Mouse (Mus musculus) urinary bladder, postnatal 36 days (tissue): ENCODE measurements around the gene Mif4gd.
A peak's percentile ranks its signal among the peaks of the same experiment; 100 is the strongest.

ENCODE experiments used
- DNase-seq, 2 experiments: peaks; one replicate each; pipeline ENCODE4 v3.0.0; 2022; ENCODE audit warnings: low spot score in 2 of 2, mixed read lengths in 1 of 2

Mif4gd gene

DNA sequence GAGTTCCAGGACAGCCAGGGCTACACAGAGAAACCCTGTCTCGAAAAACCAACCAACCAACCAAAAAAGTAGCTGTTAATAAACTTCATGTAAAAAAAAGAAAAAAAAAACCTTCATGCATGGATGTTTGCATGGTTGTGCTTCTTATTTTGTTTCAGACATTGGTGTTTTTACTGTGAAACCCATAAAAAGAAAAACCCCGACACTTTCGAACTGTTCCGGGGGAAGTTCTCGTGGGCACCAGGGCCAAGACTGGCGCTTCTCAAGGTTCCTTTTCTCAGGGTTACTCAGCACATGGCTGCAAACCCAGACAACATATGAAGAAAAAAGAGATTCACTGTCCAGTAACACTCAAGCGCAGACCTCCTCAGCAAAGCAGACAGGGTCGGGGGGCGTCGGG lies 20.1 kb upstream of the Mif4gd start:
- DNase-seq, result no peak

DNA sequence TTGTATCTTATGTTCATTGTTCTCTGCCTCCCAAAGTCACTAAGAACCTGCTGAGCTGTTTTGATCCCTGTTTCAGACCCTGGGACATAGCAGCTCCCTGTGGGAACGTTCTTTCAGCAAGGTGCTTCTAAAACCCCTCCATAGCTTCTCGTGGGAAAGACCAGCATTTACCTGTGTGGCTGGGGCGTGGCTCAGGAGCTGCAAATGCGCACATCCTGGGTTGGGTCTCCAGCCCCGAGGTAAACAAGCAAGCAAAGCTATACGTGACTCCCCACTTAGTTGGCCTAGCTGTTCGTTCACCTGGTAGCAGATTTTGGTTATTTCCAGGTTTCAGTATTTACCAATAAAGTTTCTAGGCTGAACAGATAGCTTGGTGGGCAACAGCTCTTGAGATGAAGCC lies 19.5 kb upstream of the Mif4gd start:
- DNase-seq, result no peak

DNA sequence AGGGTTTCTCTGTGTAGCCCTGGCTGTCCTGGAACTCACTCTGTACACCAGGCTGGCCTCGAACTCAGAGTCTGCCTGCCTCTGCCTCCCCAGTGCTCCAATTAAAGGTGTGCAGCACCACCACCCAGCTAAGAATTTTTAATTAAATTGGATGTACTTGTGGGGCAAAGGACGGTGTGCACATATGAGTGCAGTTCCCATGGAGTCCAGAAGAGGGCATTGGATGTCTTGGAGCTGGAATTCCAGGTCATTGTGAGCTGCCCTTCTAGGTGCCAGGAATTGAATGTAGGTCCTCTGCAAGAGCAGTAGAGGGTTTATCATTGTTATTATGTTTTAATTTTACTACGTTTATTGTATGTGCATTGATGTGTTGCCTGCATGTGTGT lies 18.7 kb upstream of the Mif4gd start:
- no peak for DNase-seq

- peak in 1 of 2 experiments; percentile 51 for DNase-seq
Measured at GRCm38 (mm10) chr11:115630532-115631504, 18.0 kb upstream of the Mif4gd start.

GRCm38 (mm10) chr11:115629734-115630531 lies 17.2 kb upstream of the Mif4gd start:
- DNase-seq, result no peak

DNA sequence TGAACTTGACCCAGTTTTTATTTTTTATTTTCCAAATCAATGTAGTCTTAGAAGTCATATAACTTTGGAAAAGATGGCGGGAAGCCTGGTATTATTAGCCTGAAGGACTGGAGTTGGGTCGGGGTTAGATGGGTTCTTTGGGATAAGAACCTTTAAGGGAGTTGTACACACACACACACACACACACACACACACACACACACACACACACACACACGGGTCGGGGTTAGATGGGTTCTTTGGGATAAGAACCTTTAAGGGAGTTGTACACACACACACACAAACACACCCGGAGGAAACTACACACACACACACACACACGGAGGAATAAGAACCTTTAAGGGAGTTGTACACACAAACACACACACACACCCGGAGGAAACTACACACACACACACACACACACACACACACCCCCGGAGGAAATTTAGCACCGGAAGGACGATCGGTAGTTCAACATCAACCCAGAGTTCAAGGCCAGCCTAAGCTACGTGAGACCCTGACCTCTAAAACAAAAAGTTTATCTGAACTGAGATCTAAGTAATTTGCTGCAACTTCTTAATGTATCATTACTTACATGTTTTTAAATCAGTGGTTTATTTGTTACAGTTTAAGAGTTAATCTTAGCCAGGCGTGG lies 15.8 kb upstream of the Mif4gd start:
- DNase-seq, result no peak

DNA sequence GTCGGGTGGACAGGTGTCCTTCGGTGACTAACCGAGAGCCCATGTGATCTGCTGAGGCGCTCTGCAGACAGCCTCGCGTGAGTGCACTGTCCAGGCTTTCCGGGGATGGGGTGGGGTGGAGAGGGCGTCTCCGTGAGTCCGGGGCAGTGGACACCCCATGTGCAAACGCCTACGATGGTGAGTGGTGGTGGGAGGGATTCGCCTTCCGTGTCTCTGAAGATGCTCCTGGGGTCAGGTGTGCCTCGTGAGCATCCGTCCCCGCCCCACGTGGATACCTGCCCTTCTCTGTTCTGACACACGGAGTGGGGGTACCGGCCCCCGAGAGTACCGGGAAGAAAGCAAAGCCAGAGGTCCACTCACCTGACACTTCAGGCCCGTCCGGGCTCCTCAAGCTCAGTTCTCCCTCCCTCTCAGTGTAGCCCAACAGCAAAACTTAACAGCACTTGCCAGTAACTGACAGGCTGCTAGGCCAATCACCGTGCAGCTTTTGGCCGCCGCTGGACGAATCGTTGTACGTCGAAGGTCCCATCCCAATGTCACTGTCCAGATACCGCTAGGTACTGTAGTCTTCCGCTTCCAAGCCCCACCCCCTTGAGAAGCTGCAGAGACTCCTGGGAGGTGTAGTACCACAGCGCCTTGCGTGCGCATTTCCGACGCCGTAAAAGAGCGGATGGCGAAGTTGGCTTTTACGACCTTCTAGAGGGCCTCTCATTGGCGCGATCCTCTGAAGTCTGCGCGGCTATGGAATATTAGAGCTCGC lies 15.1 kb upstream of the Mif4gd start, which contains the start of gene Slc25a19:
Gene Slc25a19, minus strand, starts transcription at position 591 of the 760 bp plus-strand sequence.
- peak; percentile 99 for DNase-seq

DNA sequence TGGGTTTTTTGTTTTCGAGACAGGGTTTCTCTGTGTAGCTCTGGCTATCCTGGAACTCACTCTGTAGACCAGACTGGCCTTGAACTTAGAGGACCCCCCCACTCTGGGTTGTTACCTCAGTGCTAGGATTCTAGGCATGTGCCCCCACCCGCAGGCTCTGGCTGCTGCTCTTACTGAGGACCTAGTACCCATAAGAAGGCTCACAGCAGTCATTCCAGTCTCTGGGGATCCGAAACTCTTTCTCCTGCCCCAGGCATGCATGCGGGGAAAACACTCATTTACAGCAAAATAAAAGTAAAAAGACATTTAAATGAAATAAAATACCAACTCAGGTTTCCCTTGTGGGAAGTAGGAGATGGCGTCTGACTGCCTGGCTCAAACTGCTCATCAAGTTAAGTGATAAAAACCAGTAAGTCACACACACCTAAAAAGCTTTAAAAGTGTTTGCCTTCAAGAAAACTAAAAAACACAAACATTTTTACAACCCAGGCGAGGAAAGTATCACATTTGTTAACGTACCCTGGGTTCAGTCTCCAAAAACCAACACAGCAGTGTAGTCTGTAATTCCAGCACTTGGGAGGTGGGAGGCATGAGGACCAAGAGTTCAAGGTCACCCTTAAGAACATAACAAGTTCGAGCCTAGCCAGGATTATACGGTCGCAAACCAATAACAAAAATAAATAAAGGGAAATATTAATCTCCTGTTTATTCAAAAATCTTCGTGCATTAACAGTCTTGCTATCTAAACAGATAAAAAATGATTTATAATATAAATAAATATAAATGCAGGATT lies 14.3 kb upstream of the Mif4gd start:
- no peak for DNase-seq

- DNase-seq, result peak in 1 of 2 experiments; percentile 52
Measured at GRCm38 (mm10) chr11:115625877-115626276, 13.1 kb upstream of the Mif4gd start.

- no peak for DNase-seq
Measured at GRCm38 (mm10) chr11:115623487-115624070, 10.8 kb upstream of the Mif4gd start.

DNA sequence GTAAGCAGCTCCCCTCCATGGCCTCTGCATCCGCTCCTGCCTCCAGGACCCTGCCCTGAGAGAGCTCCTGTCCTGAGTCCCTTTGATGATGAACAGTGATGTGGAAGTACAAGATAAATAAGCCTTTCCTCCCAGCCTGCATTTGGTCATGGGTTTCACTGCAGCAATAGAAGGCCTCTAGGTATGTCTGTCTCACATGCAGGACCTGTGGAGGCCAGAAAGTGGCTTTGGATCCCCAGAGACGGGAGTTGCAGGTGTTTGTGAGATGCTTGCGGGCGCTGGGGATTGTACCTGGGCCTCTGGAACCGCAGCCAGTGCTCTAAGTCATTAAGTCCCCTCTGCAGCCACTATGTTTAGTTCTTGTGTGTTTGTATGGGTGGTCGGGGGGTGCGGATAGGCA lies 7.2 kb upstream of the Mif4gd start:
- DNase-seq, result no peak

- no peak for DNase-seq
Measured at GRCm38 (mm10) chr11:115618732-115619516, 6.2 kb upstream of the Mif4gd start.

DNA sequence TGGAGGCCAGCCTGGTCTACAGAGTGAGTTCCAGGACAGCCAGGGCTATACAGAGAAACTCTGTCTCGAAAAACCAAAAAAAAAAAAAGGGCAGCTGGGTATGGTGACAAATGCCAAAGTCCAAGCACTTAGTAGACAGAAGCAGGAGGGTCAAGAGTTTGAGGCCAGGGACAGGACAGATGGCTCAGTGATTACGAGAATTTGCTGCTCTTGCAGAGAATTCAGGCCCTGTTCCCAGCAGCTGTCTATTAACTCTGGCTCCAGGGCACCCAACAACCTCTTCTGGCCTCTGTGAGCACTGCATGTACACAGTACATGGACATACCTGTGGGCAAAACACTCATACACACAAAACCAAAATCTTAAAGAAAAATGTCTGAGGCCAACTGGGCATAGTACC lies 5.2 kb upstream of the Mif4gd start:
- no peak for DNase-seq

DNA sequence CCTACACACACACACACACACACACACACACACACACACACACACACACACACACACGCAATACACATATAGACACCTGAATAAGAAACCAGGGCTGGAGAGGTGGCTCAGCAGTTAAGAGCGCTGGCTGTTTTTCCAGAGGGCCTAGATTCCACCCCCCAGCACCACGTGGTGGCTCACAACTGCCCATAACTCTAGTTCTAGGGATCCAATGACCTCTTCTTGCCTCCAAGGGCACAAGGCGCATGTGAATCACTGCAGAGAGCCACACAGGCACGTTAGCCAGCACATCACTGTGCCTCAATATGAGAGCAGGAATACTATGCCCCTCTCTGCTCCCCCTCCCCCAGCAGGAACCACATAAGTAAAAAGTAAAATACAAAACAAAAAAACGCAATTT lies 4.1 kb upstream of the Mif4gd start:
- DNase-seq, result no peak

GRCm38 (mm10) chr11:115616371-115616770 lies 3.6 kb upstream of the Mif4gd start:
- peak; percentile 47 to 56 for DNase-seq

DNA sequence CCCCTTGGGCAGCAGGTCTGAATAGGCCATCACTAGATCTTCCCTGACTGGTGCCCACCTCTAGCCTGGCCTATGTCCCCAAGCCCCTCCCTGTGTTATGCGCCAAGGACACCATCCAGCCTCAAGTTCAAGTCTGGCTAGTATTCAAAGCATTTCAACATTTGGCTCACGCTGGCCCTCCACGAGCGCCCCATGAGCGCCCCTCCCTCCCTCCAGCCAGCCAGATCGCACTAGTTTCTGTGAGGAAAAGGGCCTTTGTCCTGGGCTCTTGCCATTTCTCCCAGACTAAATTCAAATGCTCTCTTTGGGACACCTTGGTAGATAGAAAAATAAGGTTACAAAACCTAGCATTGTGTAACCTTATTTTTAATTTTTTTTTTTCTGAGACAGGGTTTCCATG lies 3.1 kb upstream of the Mif4gd start:
- peak in 1 of 2 experiments; percentile 61 for DNase-seq

- no peak for DNase-seq
Measured at GRCm38 (mm10) chr11:115615108-115615825, 2.5 kb upstream of the Mif4gd start.

DNA sequence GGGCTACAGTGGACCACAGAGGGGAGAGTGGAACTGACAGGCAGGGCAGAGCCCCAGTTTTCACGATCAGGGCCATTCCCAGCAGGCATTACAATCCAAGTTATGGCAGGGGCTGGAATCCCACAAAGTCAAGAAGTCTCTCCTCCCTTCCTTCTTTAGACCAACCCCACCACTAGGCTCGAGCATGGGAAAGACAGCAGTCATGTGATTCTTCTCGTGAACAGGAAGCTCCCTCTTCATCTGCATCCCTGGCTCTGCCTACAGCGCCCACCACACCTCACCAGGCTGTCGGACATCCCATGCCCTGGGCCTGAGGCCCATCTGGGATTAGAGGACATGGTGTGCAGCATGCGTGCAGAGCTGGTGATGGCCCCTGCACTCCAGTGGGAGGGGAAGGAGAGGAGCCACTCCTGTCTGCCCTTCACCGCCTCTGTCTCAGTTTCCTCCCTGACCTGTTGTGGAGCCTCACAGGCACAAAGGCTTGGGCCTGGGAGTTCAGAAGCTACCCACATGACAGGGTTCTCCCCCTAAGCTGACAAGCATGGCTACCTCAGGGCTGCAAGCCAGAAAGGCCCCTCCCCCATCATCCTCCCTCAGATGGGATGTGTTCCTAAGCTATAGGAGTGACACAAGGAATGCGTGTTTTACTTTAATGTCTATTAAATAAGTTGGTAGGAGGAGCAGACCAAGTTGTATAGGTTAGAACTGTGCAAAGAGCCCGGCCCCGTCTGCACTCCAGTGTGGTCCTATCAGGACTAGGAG lies 1.8 kb upstream of the Mif4gd start:
- no peak for DNase-seq
